Mouse (Mus musculus) lung, adult 18-20 months (tissue): ENCODE results near the gene Sesn3.

Experiments used
- DNase-seq, 2 experiments: peaks; one replicate each; pipeline ENCODE4 v3.0.0; 2022; ENCODE audit warnings: mixed read lengths in 2 of 2

Sesn3 gene

GRCm38 (mm10) chr9:14362068-14362768 lies 87.4 kb downstream of the Sesn3 start:
- no peak for DNase-seq

- no peak for DNase-seq
Observed at GRCm38 (mm10) chr9:14363540-14363939, 88.7 kb downstream of the Sesn3 start.

- no peak for DNase-seq
Observed at GRCm38 (mm10) chr9:14364719-14365118, 89.9 kb downstream of the Sesn3 start.

GRCm38 (mm10) chr9:14365481-14366125 lies 90.7 kb downstream of the Sesn3 start:
- DNase-seq: no peak

GRCm38 (mm10) chr9:14367850-14368249 lies 93.0 kb downstream of the Sesn3 start:
- no peak for DNase-seq

- no peak for DNase-seq
Observed at GRCm38 (mm10) chr9:14369271-14369670, 94.4 kb downstream of the Sesn3 start.

GRCm38 (mm10) chr9:14372440-14372839 lies 97.6 kb downstream of the Sesn3 start:
- no peak for DNase-seq

GRCm38 (mm10) chr9:14376149-14376548 lies 101.3 kb downstream of the Sesn3 start:
- DNase-seq: no peak

- peak in 1 of 2 experiments; percentile 41 for DNase-seq
Observed at GRCm38 (mm10) chr9:14378151-14378550, 103.3 kb downstream of the Sesn3 start.

GRCm38 (mm10) chr9:14379769-14380385 lies 105.0 kb downstream of the Sesn3 start:
- no peak for DNase-seq

GRCm38 (mm10) chr9:14380386-14381285 lies 105.8 kb downstream of the Sesn3 start:
- DNase-seq: peak; percentile 88 to 91

- DNase-seq: peak; percentile 61 to 71
Observed at GRCm38 (mm10) chr9:14381353-14382055, 106.6 kb downstream of the Sesn3 start, which contains the start of gene Endod1. TSS of gene Endod1 (minus strand) at chr9:14381507.

- DNase-seq: peak in 1 of 2 experiments; percentile 46
Observed at GRCm38 (mm10) chr9:14382256-14382791, 107.5 kb downstream of the Sesn3 start.
